14 mouse cellular contexts compared by ENCODE assay signal in genomic region chr16:58453820-58454219, GRCm38 (mm10). TPM values are rescaled to one million over a fixed set of nuclear protein-coding genes. Genes with fewer than 3 reads are reported as not detected.
DNase-seq lines count a peak whose midpoint lies in the region; ATAC-seq and TF ChIP-seq lines count a peak whose summit lies in the region.
"Had no signal": no experiment of that assay in that cellular context is flagged by ENCODE, and none has a peak within 500 bp of the region (broad histone marks: within the 10 kb centered on the region; RNA-seq: fewer than 3 reads in every experiment).

No protein-coding gene starts in this region.

- no peak for TF ChIP-seq POLR2A in liver, adult 2 months (IDR thresholded peaks at IDR 0.05; ENCODE audit: extremely low read depth, insufficient read depth, low read length)

- peaks cover 36% of the 10 kb centered on the region for H3K4me1 ChIP-seq in heart, embryonic 13.5 days
- H3K4me1 ChIP-seq in liver, adult 2 months (ENCODE audit: control insufficient read depth, insufficient read depth, low read length) = 0 out of 2 replicates have a peak, but pooled peaks cover 1% of the 10 kb centered on the region
- peaks cover 48 to 49% of the 10 kb centered on the region in 2 experiments for H3K4me1 ChIP-seq in liver, embryonic 14.5 days (replicated peaks; ENCODE audit: control insufficient read depth in 2 of 2, insufficient read depth in 2 of 2, low read length in 1 of 2)
- H3K4me1 ChIP-seq: forebrain, embryonic 13.5 days; hindbrain, embryonic 12.5 days; intestine, embryonic 15.5 days; midbrain, embryonic 12.5 days; neural tube, embryonic 13.5 days had no signal

- ATAC-seq in heart, embryonic 13.5 days (ENCODE audit: extremely low read depth, insufficient number of reproducible peaks, low FRiP score, low TSS enrichment) = no peak; the same call in 1 of the 2 replicates
- peak; percentile 6; the same call in 1 of the 2 replicates for ATAC-seq in liver, embryonic 14.5 days (ENCODE audit: insufficient read depth)
- ATAC-seq: hindbrain, postnatal 0 days had no signal

- H3K36me3 ChIP-seq in heart, embryonic 13.5 days = peaks cover 57% of the 10 kb centered on the region
- H3K36me3 ChIP-seq in liver, adult 2 months (ENCODE audit: control insufficient read depth, insufficient read depth, low read length) = no peaks in the 10 kb centered on the region
- H3K36me3 ChIP-seq in liver, embryonic 14.5 days (replicated peaks; ENCODE audit: control insufficient read depth, insufficient read depth, low read depth) = no peaks in the 10 kb centered on the region
- H3K36me3 ChIP-seq: intestine, embryonic 15.5 days had no signal

- no peaks in the 10 kb centered on the region for H3K9me3 ChIP-seq in heart, embryonic 13.5 days
- no peaks in the 10 kb centered on the region for H3K9me3 ChIP-seq in liver, embryonic 14.5 days (ENCODE audit: control insufficient read depth, low read length)
- H3K9me3 ChIP-seq: forebrain, embryonic 13.5 days; hindbrain, embryonic 12.5 days; intestine, embryonic 15.5 days; lung, embryonic 15.5 days; midbrain, embryonic 12.5 days; neural tube, embryonic 13.5 days had no signal

- H3K27ac ChIP-seq in heart, embryonic 13.5 days (replicated peaks) = peak overlapping the region; percentile 85
- peak overlapping the region; percentile 30; the same call in 1 of the 2 replicates for H3K27ac ChIP-seq in liver, adult 2 months (replicated peaks; ENCODE audit: insufficient read depth, low read depth, low read length)
- H3K27ac ChIP-seq in liver, embryonic 14.5 days = peak overlapping the region; percentile 76
- H3K27ac ChIP-seq: forebrain, embryonic 13.5 days; hindbrain, embryonic 12.5 days; hindbrain, postnatal 0 days; intestine, embryonic 15.5 days; lung, embryonic 15.5 days; midbrain, embryonic 12.5 days had no signal

- H3K27me3 ChIP-seq in heart, embryonic 13.5 days (replicated peaks) = no peaks in the 10 kb centered on the region
- H3K27me3 ChIP-seq in liver, adult 2 months (ENCODE audit: control insufficient read depth, insufficient read depth, low read length) = no peaks in the 10 kb centered on the region
- H3K27me3 ChIP-seq in liver, embryonic 14.5 days (ENCODE audit: control insufficient read depth, insufficient read depth, low read length) = no peaks in the 10 kb centered on the region
- H3K27me3 ChIP-seq: forebrain, embryonic 13.5 days; hindbrain, embryonic 12.5 days; intestine, embryonic 15.5 days; lung, embryonic 15.5 days; midbrain, embryonic 12.5 days; neural tube, embryonic 13.5 days had no signal

- peak; percentile 53 for TF ChIP-seq EP300 in liver, embryonic 14.5 days (IDR thresholded peaks at IDR 0.05; ENCODE audit: low read depth)

- no peak for TF ChIP-seq CTCF in liver, adult 2 months (IDR thresholded peaks at IDR 0.05; ENCODE audit: low read depth, low read length)
- TF ChIP-seq CTCF in liver, embryonic 14.5 days (IDR thresholded peaks at IDR 0.05; ENCODE audit: low read depth) = no peak

- no peak overlapping the region for H3K4me2 ChIP-seq in heart, embryonic 13.5 days
- H3K4me2 ChIP-seq in liver, embryonic 14.5 days (ENCODE audit: low read depth) = peak overlapping the region; percentile 30
- H3K4me2 ChIP-seq: forebrain, embryonic 13.5 days; hindbrain, embryonic 12.5 days; intestine, embryonic 15.5 days; lung, embryonic 15.5 days; midbrain, embryonic 12.5 days; neural tube, embryonic 13.5 days had no signal

- no peak for DNase-seq in heart, adult 11 months
- no peak for DNase-seq in liver, adult 2 months (ENCODE audit: extremely low read depth, low read depth, low spot score)
- no peak for DNase-seq in liver
- no peak for DNase-seq in liver, embryonic 14.5 days (ENCODE audit: low read depth in 3 of 3, low spot score in 3 of 3)
- DNase-seq in cerebellum, adult 18-20 months = no peak
- no peak for DNase-seq in adrenal gland, adult 18-20 months (ENCODE audit: low spot score in 2 of 2)

- H3K9ac ChIP-seq in heart, embryonic 13.5 days = 0 out of 2 replicates have a peak overlapping the region, but pooled peaks have one; percentile 28
- no peak overlapping the region for H3K9ac ChIP-seq in liver, adult 2 months (ENCODE audit: low read depth, low read length)
- peak overlapping the region; percentile 46 for H3K9ac ChIP-seq in liver, embryonic 14.5 days (replicated peaks)
- H3K9ac ChIP-seq: forebrain, embryonic 13.5 days; hindbrain, embryonic 12.5 days; intestine, embryonic 15.5 days; lung, embryonic 15.5 days; midbrain, embryonic 12.5 days; neural tube, embryonic 13.5 days had no signal

- no peak overlapping the region for H3K4me3 ChIP-seq in heart, embryonic 13.5 days
- no peak overlapping the region for H3K4me3 ChIP-seq in liver, adult 2 months (ENCODE audit: insufficient read depth, low read depth, low read length)
- H3K4me3 ChIP-seq in liver, embryonic 14.5 days (ENCODE audit: insufficient read depth in 1 of 2, low read depth in 2 of 2, low read length in 2 of 2) = no peak overlapping the region
- H3K4me3 ChIP-seq: forebrain, embryonic 13.5 days; hindbrain, embryonic 12.5 days; intestine, embryonic 15.5 days; lung, embryonic 15.5 days; midbrain, embryonic 12.5 days; neural tube, embryonic 13.5 days had no signal

- H3K79me2 ChIP-seq in liver, adult 2 months (ENCODE audit: control insufficient read depth, insufficient read depth, low read length) = no peaks in the 10 kb centered on the region

RNA-seq across cellular contexts. Expression of gene Dcbld2, which starts 45.6 kb away (rescaled TPM):
- 8.0 and 8.5 TPM in 2 replicates for polyA plus RNA-seq in heart, embryonic 13.5 days (2015; fragmentation: Nextera tagmentation; extraction: Ambion mirVana)
- total RNA-seq in liver, adult 2 months (2014; rRNA removed) = 1.9 and 2.7 TPM in 2 replicates
- polyA plus RNA-seq in liver, adult 2 months (2012; rRNA removed) = 1.1 and 1.3 TPM in 2 replicates
- polyA plus RNA-seq in liver, embryonic 14.5 days (2012; rRNA removed) = 2.6 TPM in 2 replicates
- 0.84 and 0.90 TPM in 2 replicates for polyA plus RNA-seq in liver, embryonic 14.5 days (2014; fragmentation: Nextera tagmentation; extraction: Ambion mirVana)
- 10 to 100 TPM in 1 of 2 experiments, 1 to 10 TPM in 1; 8.3 to 11.6 TPM for total RNA-seq in adrenal gland, adult 18-20 months (2021)

Comparison
In these comparisons a context has a peak if more than half of its experiments do, and no peak if none do; other contexts are left out.
1. H3K27ac ChIP-seq: peak in every context shown above with its lines; median percentile 85 in heart, embryonic 13.5 days; 76 in liver, embryonic 14.5 days; 30 in liver, adult 2 months.